Mouse (Mus musculus): ENCODE measurements around the gene Drp2.

Drp2 gene

GRCm38 (mm10) chrX:134403863-134404583 is at the start of gene Drp2:
Gene Drp2 (plus strand): TSS chrX:134404551.
- no peak for DNase-seq (ENCODE audit: low read depth, low spot score)

GRCm38 (mm10) chrX:134359336-134359735 is 45.0 kb upstream of the Drp2 start:
- no peak for DNase-seq (ENCODE audit: low read depth, low spot score)

GRCm38 (mm10) chrX:134362156-134362555 is 42.2 kb upstream of the Drp2 start:
- DNase-seq (ENCODE audit: low read depth, low spot score): no peak

GRCm38 (mm10) chrX:134365421-134365820 is 38.9 kb upstream of the Drp2 start:
- DNase-seq (ENCODE audit: low read depth, low spot score): no peak

GRCm38 (mm10) chrX:134366547-134366946 is 37.8 kb upstream of the Drp2 start:
- DNase-seq (ENCODE audit: low read depth, low spot score): no peak

GRCm38 (mm10) chrX:134371279-134371678 is 33.1 kb upstream of the Drp2 start:
- DNase-seq (ENCODE audit: low read depth, low spot score): peak; percentile 6

GRCm38 (mm10) chrX:134374190-134374589 is 30.2 kb upstream of the Drp2 start:
- no peak for DNase-seq (ENCODE audit: low read depth, low spot score)

GRCm38 (mm10) chrX:134384896-134385295 is 19.5 kb upstream of the Drp2 start:
- DNase-seq (ENCODE audit: low read depth, low spot score): no peak

- DNase-seq (ENCODE audit: low read depth, low spot score): no peak
These were observed 5.4 kb upstream of the Drp2 start for GRCm38 (mm10) chrX:134398972-134399371.

- no peak for DNase-seq (ENCODE audit: low read depth, low spot score)
These were observed 219 bp downstream of the Drp2 start for GRCm38 (mm10) chrX:134404584-134404955.

- DNase-seq (ENCODE audit: low read depth, low spot score): no peak
These were observed 5.1 kb downstream of the Drp2 start for GRCm38 (mm10) chrX:134409354-134409900.

GRCm38 (mm10) chrX:134412096-134412495 is 7.7 kb downstream of the Drp2 start:
- no peak for DNase-seq (ENCODE audit: low read depth, low spot score)

GRCm38 (mm10) chrX:134420097-134420496 is 15.7 kb downstream of the Drp2 start:
- no peak for DNase-seq (ENCODE audit: low read depth, low spot score)

- DNase-seq (ENCODE audit: low read depth, low spot score): no peak
These were observed 19.9 kb downstream of the Drp2 start for GRCm38 (mm10) chrX:134424263-134424662.

- DNase-seq (ENCODE audit: low read depth, low spot score): no peak
These were observed 21.4 kb downstream of the Drp2 start for GRCm38 (mm10) chrX:134425798-134426197.

GRCm38 (mm10) chrX:134426819-134427218 is 22.5 kb downstream of the Drp2 start:
- no peak for DNase-seq (ENCODE audit: low read depth, low spot score)

- DNase-seq (ENCODE audit: low read depth, low spot score): no peak
These were observed 23.0 kb downstream of the Drp2 start for GRCm38 (mm10) chrX:134427307-134427706.

- no peak for DNase-seq (ENCODE audit: low read depth, low spot score)
These were observed 70.8 kb downstream of the Drp2 start for GRCm38 (mm10) chrX:134474988-134475710.

GRCm38 (mm10) chrX:134476290-134476689 is 71.9 kb downstream of the Drp2 start, which contains the start of gene Taf7l:
Gene Taf7l (minus strand): TSS chrX:134476490.
- DNase-seq (ENCODE audit: low read depth, low spot score): no peak

GRCm38 (mm10) chrX:134481720-134482119 is 77.4 kb downstream of the Drp2 start:
- no peak for DNase-seq (ENCODE audit: low read depth, low spot score)

- no peak for DNase-seq (ENCODE audit: low read depth, low spot score)
These were observed 96.3 kb downstream of the Drp2 start for GRCm38 (mm10) chrX:134500651-134501050.
